In the genomic region with DNA sequence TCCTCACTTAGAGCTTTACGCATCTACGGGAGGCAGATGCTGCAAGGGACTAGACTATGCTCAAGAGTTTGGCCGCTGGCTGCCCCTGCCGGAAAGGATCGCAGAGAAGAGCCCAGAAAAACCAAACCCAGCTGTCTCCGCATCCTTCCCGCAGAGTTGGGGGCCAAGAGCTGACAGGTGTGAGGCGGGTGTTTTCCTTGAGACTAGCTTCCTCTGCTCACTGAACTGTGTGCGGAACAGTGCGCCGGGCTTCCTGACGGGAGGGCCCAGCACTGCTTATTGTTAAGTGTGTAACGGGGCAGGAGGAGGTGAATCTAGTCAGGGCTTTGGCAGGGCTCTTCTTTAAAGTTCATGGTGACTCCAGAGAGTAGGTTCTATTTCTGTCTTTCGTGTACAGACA, we compare ENCODE assay signal across 12 mouse cellular contexts. TPM values are rescaled to one million over a fixed set of nuclear protein-coding genes. Genes with fewer than 3 reads are reported as not detected.
A peak's percentile ranks its signal among the peaks of the same experiment; 100 is the strongest.
DNase-seq lines count a peak whose midpoint lies in the region; ATAC-seq lines count a peak whose summit lies in the region.
"Had no signal": no experiment of that assay in that cellular context is flagged by ENCODE, and none has a peak within 500 bp of the region (broad histone marks: within the 10 kb centered on the region; RNA-seq: fewer than 3 reads in every experiment).

No protein-coding gene starts in this region.

- ATAC-seq in heart, embryonic 12.5 days (ENCODE audit: insufficient number of reproducible peaks, low FRiP score): no peak
- ATAC-seq in heart, embryonic 16.5 days (replicated peaks; ENCODE audit: extremely low read depth, insufficient read depth, low FRiP score): 0 out of 2 replicates have a peak, but pooled peaks have one; percentile 14
- ATAC-seq: forebrain, embryonic 13.5 days; inflammation-experienced regulatory T-cells, adult 6 months had no signal

- H3K27me3 ChIP-seq in heart, embryonic 12.5 days (replicated peaks): no peaks in the 10 kb centered on the region
- H3K27me3 ChIP-seq in heart, embryonic 16.5 days (ENCODE audit: control insufficient read depth, insufficient read depth, low read length): no peaks in the 10 kb centered on the region
- H3K27me3 ChIP-seq: forebrain, embryonic 13.5 days; limb, embryonic 15.5 days had no signal

- H3K27ac ChIP-seq in heart, embryonic 12.5 days (ENCODE audit: poor library complexity, severe bottlenecking): no peak overlapping the region
- no peak overlapping the region for H3K27ac ChIP-seq in heart, embryonic 16.5 days (ENCODE audit: low read length)
- H3K27ac ChIP-seq: limb, embryonic 15.5 days had no signal

- peaks cover 19% of the 10 kb centered on the region for H3K4me1 ChIP-seq in heart, embryonic 12.5 days (replicated peaks)
- peaks cover 10% of the 10 kb centered on the region for H3K4me1 ChIP-seq in heart, embryonic 16.5 days (ENCODE audit: control insufficient read depth, insufficient read depth, low read length)

- H3K4me2 ChIP-seq in heart, embryonic 12.5 days: peak overlapping the region; percentile 2; the same call in 1 of the 2 replicates
- no peak overlapping the region for H3K4me2 ChIP-seq in heart, embryonic 16.5 days (ENCODE audit: low read depth, low read length)
- H3K4me2 ChIP-seq: forebrain, embryonic 13.5 days had no signal

- intact Hi-C loops in heart, postnatal 25 days (cut with DNase I): no loop called here

- H3K36me3 ChIP-seq in heart, embryonic 12.5 days: no peaks in the 10 kb centered on the region
- no peaks in the 10 kb centered on the region for H3K36me3 ChIP-seq in heart, embryonic 16.5 days (ENCODE audit: control insufficient read depth, insufficient read depth)
- H3K36me3 ChIP-seq: limb, embryonic 15.5 days had no signal

- no peak for DNase-seq in heart, postnatal 25 days (ENCODE audit: low spot score)
- peak; percentile 30 for DNase-seq in R1 (ENCODE audit: low read depth, low spot score)
- DNase-seq in mesoderm, embryonic 11.5 days (ENCODE audit: low read depth, low spot score): peak; percentile 23
- DNase-seq in spleen, adult 18-20 months: no peak
- no peak for DNase-seq in cerebellum, postnatal 14 days
- DNase-seq: cerebellum, adult 9-11 months; thymus, postnatal 14 days had no signal

- H3K9me3 ChIP-seq in heart, embryonic 12.5 days (replicated peaks): no peaks in the 10 kb centered on the region
- no peaks in the 10 kb centered on the region for H3K9me3 ChIP-seq in heart, embryonic 16.5 days (replicated peaks; ENCODE audit: control insufficient read depth, low read length)
- H3K9me3 ChIP-seq: forebrain, embryonic 13.5 days; limb, embryonic 15.5 days had no signal

- H3K4me3 ChIP-seq in heart, embryonic 12.5 days: no peak overlapping the region
- H3K4me3 ChIP-seq in heart, embryonic 16.5 days (ENCODE audit: low read length): no peak overlapping the region
- H3K4me3 ChIP-seq: forebrain, embryonic 13.5 days; limb, embryonic 15.5 days had no signal

- H3K9ac ChIP-seq in heart, embryonic 12.5 days: no peak overlapping the region
- no peak overlapping the region for H3K9ac ChIP-seq in heart, embryonic 16.5 days (ENCODE audit: low read length)
- H3K9ac ChIP-seq: forebrain, embryonic 13.5 days; limb, embryonic 15.5 days had no signal

- WGBS in heart, embryonic 12.5 days: 61% methylated on average over 14 of the region's 14 CpGs
- 61% methylated on average over 14 of the region's 14 CpGs for WGBS in heart, embryonic 16.5 days

RNA-seq across cellular contexts. Expression of gene Spsb4, which starts 37.3 kb away (rescaled TPM):
- polyA plus RNA-seq in heart, embryonic 12.5 days (2016; fragmentation: Nextera tagmentation; extraction: Ambion mirVana): 66.1 and 67.6 TPM in 2 replicates
- 10 to 100 TPM in 1 of 2 experiments, 1 to 10 TPM in 1; 5.6 to 10.5 TPM for total RNA-seq in heart, postnatal 25 days (2021)
- 53.2 and 53.7 TPM in 2 replicates for polyA plus RNA-seq in heart, embryonic 16.5 days (2015; fragmentation: Nextera tagmentation; extraction: Ambion mirVana)

RNA-seq across cellular contexts. Expression of gene Slc25a36, which starts 55.1 kb away (rescaled TPM):
- polyA plus RNA-seq in heart, embryonic 12.5 days (2016; fragmentation: Nextera tagmentation; extraction: Ambion mirVana): 91.8 and 98.3 TPM in 2 replicates
- 10 to 100 TPM; 38.8 to 42.5 TPM for total RNA-seq in heart, postnatal 25 days (2021)
- 42.3 and 47.0 TPM in 2 replicates for polyA plus RNA-seq in heart, embryonic 16.5 days (2015; fragmentation: Nextera tagmentation; extraction: Ambion mirVana)

Comparison
In these comparisons a context has a peak if more than half of its experiments do, and no peak if none do; other contexts are left out.
1. DNase-seq: peak in R1 (single experiment) and mesoderm, embryonic 11.5 days (single experiment); none in heart, postnatal 25 days (single experiment), spleen, adult 18-20 months (0 of 2) and cerebellum, postnatal 14 days (0 of 2).